Mouse (Mus musculus) lung, adult 2 months (tissue): ENCODE measurements around the gene P3h4.

Experiments
- CTCF ChIP-seq: fragments of 200-500 bp; IDR thresholded peaks from 2 replicates; pipeline ENCODE4 v1.5.1; 2011; ENCODE audit warnings: mild to moderate bottlenecking, low read length, control low read depth; ENCODE audit not compliant: insufficient read depth
- POLR2A ChIP-seq: fragments of 200-500 bp; IDR thresholded peaks from 2 replicates; pipeline ENCODE4 v1.6.1; 2011; ENCODE audit warnings: low read depth, mild to moderate bottlenecking, control low read depth, low read length, borderline replicate concordance; ENCODE audit errors: extremely low read depth

- TF ChIP-seq POLR2A (no peak), CTCF (peak; percentile 87)
Observed at GRCm38 (mm10) chr11:100408076-100408834, 6.4 kb downstream of the P3h4 start.
